Mouse (Mus musculus): ENCODE measurements around the gene Sec16a.

Sec16a gene

GRCm38 (mm10) chr2:26444946-26445665 is at the start of gene Sec16a:
Sec16a (minus strand) TSS chr2:26445216.
- peak; percentile 99 for DNase-seq (ENCODE audit: low spot score)

GRCm38 (mm10) chr2:26494396-26494795 is 49.4 kb upstream of the Sec16a start:
- no peak for DNase-seq (ENCODE audit: low spot score)

- DNase-seq (ENCODE audit: low spot score) = no peak
Measured at GRCm38 (mm10) chr2:26493021-26493781, 48.2 kb upstream of the Sec16a start.

- no peak for DNase-seq (ENCODE audit: low spot score)
Measured at GRCm38 (mm10) chr2:26490760-26491301, 45.8 kb upstream of the Sec16a start.

- DNase-seq (ENCODE audit: low spot score) = no peak
Measured at GRCm38 (mm10) chr2:26488535-26489135, 43.6 kb upstream of the Sec16a start.

- no peak for DNase-seq (ENCODE audit: low spot score)
Measured at GRCm38 (mm10) chr2:26487322-26488021, 42.5 kb upstream of the Sec16a start.

- no peak for DNase-seq (ENCODE audit: low spot score)
Measured at GRCm38 (mm10) chr2:26486835-26487321, 41.9 kb upstream of the Sec16a start.

GRCm38 (mm10) chr2:26486264-26486810 is 41.3 kb upstream of the Sec16a start:
- DNase-seq (ENCODE audit: low spot score) = no peak

GRCm38 (mm10) chr2:26485710-26486109 is 40.7 kb upstream of the Sec16a start:
- no peak for DNase-seq (ENCODE audit: low spot score)

- DNase-seq (ENCODE audit: low spot score) = no peak
Measured at GRCm38 (mm10) chr2:26485278-26485677, 40.3 kb upstream of the Sec16a start.

GRCm38 (mm10) chr2:26484169-26484568 is 39.2 kb upstream of the Sec16a start:
- no peak for DNase-seq (ENCODE audit: low spot score)

GRCm38 (mm10) chr2:26483230-26483869 is 38.3 kb upstream of the Sec16a start:
- no peak for DNase-seq (ENCODE audit: low spot score)

- no peak for DNase-seq (ENCODE audit: low spot score)
Measured at GRCm38 (mm10) chr2:26482824-26483223, 37.8 kb upstream of the Sec16a start.

- DNase-seq (ENCODE audit: low spot score) = no peak
Measured at GRCm38 (mm10) chr2:26481724-26482495, 36.9 kb upstream of the Sec16a start.

- no peak for DNase-seq (ENCODE audit: low spot score)
Measured at GRCm38 (mm10) chr2:26480911-26481310, 35.9 kb upstream of the Sec16a start.

GRCm38 (mm10) chr2:26478685-26479205 is 33.7 kb upstream of the Sec16a start:
- no peak for DNase-seq (ENCODE audit: low spot score)

- no peak for DNase-seq (ENCODE audit: low spot score)
Measured at GRCm38 (mm10) chr2:26477911-26478310, 32.9 kb upstream of the Sec16a start.

- DNase-seq (ENCODE audit: low spot score) = no peak
Measured at GRCm38 (mm10) chr2:26475505-26476430, 30.8 kb upstream of the Sec16a start.
